In genomic region chr2:62489832-62490231, GRCm38 (mm10) we compare ENCODE assay signal across 39 mouse cellular contexts. TPM values are rescaled to one million over a fixed set of nuclear protein-coding genes. Genes with fewer than 3 reads are reported as not detected.
"Had no signal": no experiment of that assay in that cellular context is flagged by ENCODE, and none has a peak within 500 bp of the region (broad histone marks: within the 10 kb centered on the region; RNA-seq: fewer than 3 reads in every experiment).

No protein-coding gene starts in this region.

- H3K9me3 ChIP-seq: heart, embryonic 10.5 days; heart, embryonic 12.5 days; hindbrain, embryonic 10.5 days; hindbrain, embryonic 12.5 days; intestine, embryonic 15.5 days; limb, embryonic 10.5 days; limb, embryonic 12.5 days; liver, embryonic 13.5 days; liver, embryonic 15.5 days had no signal

- H3K4me1 ChIP-seq: heart, embryonic 10.5 days; heart, embryonic 12.5 days; hindbrain, embryonic 10.5 days; hindbrain, embryonic 12.5 days; intestine, embryonic 15.5 days; limb, embryonic 10.5 days; limb, embryonic 12.5 days; liver, embryonic 13.5 days; liver, embryonic 15.5 days had no signal

- H3K27me3 ChIP-seq: heart, embryonic 12.5 days; hindbrain, embryonic 12.5 days; intestine, embryonic 15.5 days; limb, embryonic 12.5 days; liver, embryonic 13.5 days; liver, embryonic 15.5 days had no signal

- H3K4me3 ChIP-seq: gastrocnemius, adult 2 months; heart, embryonic 10.5 days; heart, embryonic 12.5 days; hindbrain, embryonic 10.5 days; hindbrain, embryonic 12.5 days; intestine, embryonic 15.5 days; layer of hippocampus, adult 2 months; limb, embryonic 10.5 days; limb, embryonic 12.5 days; liver, embryonic 13.5 days; liver, embryonic 15.5 days had no signal

- DNase-seq: gastrocnemius, adult 2 months; gastrocnemius, postnatal 10 days; gastrocnemius, postnatal 25 days; heart, adult 18-20 months; heart, postnatal 10 days; heart, postnatal 4 days; kidney, adult 18-20 months; kidney, adult 8-10 months; kidney, postnatal 10 days; kidney, postnatal 25 days; kidney, postnatal 4 days; liver; liver, embryonic 13.5 days; liver, postnatal 0 days had no signal

- H3K36me3 ChIP-seq: heart, embryonic 10.5 days; heart, embryonic 12.5 days; hindbrain, embryonic 10.5 days; hindbrain, embryonic 12.5 days; intestine, embryonic 15.5 days; limb, embryonic 10.5 days; limb, embryonic 12.5 days; liver, embryonic 13.5 days; liver, embryonic 15.5 days had no signal

- ATAC-seq: hindbrain, embryonic 16.5 days; inflammation-experienced regulatory T-cells, adult 6 months; intestine, embryonic 15.5 days; intestine, postnatal 0 days; liver, postnatal 0 days had no signal

RNA-seq across cellular contexts. Expression of gene Gcg, which starts 6.4 kb away (rescaled TPM):
- total RNA-seq: gastrocnemius, adult 2 months; gastrocnemius, postnatal 25 days; granulocyte monocyte progenitor cell, adult 5-6 weeks; heart, adult 18-20 months; heart, adult 8-10 months; heart, postnatal 10 days; heart, postnatal 25 days; heart, postnatal 4 days; layer of hippocampus, adult 2 months; layer of hippocampus, postnatal 10 days; layer of hippocampus, postnatal 25 days; left cerebral cortex, adult 8-10 months; left cerebral cortex, postnatal 14 days; left cerebral cortex, postnatal 36 days had no signal
- polyA plus RNA-seq: heart, embryonic 12.5 days; heart, embryonic 14.5 days; heart, embryonic 16.5 days; hindbrain, embryonic 10.5 days; hindbrain, embryonic 12.5 days; hindbrain, embryonic 14.5 days; kidney, embryonic 14.5 days; kidney, embryonic 16.5 days; liver, embryonic 13.5 days; liver, embryonic 15.5 days; liver, postnatal 0 days had no signal
